ENCODE assay signal across 15 mouse cellular contexts in the genomic region with DNA sequence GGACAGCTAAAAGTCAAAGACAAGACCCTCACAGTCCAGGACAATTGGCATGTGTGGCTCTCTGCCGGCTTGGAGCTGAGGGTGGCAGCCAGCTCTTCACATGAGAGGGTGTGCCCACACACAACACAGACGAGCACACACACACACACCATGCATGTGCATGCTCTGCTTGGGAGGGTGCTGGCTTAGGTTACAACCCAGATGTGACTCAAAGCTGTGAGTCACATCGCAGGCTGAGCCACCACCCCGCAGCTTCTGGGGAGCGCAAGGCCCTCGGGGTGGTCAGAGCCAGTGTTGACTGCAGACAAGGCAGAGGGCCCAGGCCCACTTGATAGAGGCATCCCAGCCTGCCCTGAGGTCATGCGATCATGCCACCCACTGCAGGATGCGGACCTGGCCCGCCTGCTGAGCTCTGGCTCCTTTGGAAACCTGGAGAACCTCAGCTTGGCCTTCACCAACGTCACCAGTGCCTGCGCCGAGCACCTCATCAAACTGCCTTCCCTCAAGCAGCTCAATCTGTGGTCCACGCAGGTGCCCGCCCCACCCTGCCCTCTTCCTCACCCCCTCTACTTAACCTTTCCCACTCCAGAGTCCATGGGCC. TPM values are rescaled to one million over a fixed set of nuclear protein-coding genes. Genes with fewer than 3 reads are reported as not detected.
DNase-seq lines count a peak whose midpoint lies in the region; ATAC-seq and TF ChIP-seq lines count a peak whose summit lies in the region.
"Had no signal": no experiment of that assay in that cellular context is flagged by ENCODE, and none has a peak within 500 bp of the region (broad histone marks: within the 10 kb centered on the region; RNA-seq: fewer than 3 reads in every experiment).

No protein-coding gene starts in this region.

- H3K27me3 ChIP-seq in midbrain, embryonic 13.5 days = no peaks in the 10 kb centered on the region
- H3K27me3 ChIP-seq in midbrain, embryonic 11.5 days (ENCODE audit: control insufficient read depth, insufficient read depth, low read length) = no peaks in the 10 kb centered on the region
- no peaks in the 10 kb centered on the region for H3K27me3 ChIP-seq in limb, embryonic 10.5 days (ENCODE audit: low read depth, poor library complexity, severe bottlenecking)
- H3K27me3 ChIP-seq: CH12.LX; kidney, embryonic 15.5 days; limb, embryonic 12.5 days had no signal

- H3K27ac ChIP-seq in gastrocnemius, adult 2 months = no peak overlapping the region
- peak overlapping the region; percentile 64; the same call in 1 of the 2 replicates for H3K27ac ChIP-seq in midbrain, embryonic 13.5 days
- H3K27ac ChIP-seq in midbrain, embryonic 11.5 days (ENCODE audit: low read depth, low read length) = no peak overlapping the region
- H3K27ac ChIP-seq in limb, embryonic 10.5 days = 0 out of 2 replicates have a peak overlapping the region, but pooled peaks have one; percentile 42
- H3K27ac ChIP-seq: kidney, embryonic 15.5 days; limb, embryonic 12.5 days had no signal

- DNase-seq in gastrocnemius, adult 2 months = peak; percentile 42
- no peak for DNase-seq in gastrocnemius, postnatal 4 days (ENCODE audit: low spot score in 2 of 2)
- no peak for DNase-seq in midbrain, embryonic 11.5 days (ENCODE audit: low spot score, missing footprints)
- DNase-seq in NIH3T3 (ENCODE audit: low read depth) = peak; percentile 69
- DNase-seq in limb, embryonic 10.5 days (ENCODE audit: low spot score) = no peak
- no peak for DNase-seq in layer of hippocampus, postnatal 14 days (ENCODE audit: low spot score in 2 of 2)
- DNase-seq: cerebellum, adult 18-20 months; gastrocnemius, postnatal 25 days; lung, adult 18-20 months; thymus, adult 2 months had no signal

- no peak for TF ChIP-seq CTCF in gastrocnemius, adult 2 months (IDR thresholded peaks at IDR 0.05)

- intact Hi-C loops in gastrocnemius, adult 2 months (cut with DNase I) = no loop called here

- no peak overlapping the region for H3K4me3 ChIP-seq in gastrocnemius, adult 2 months
- no peak overlapping the region for H3K4me3 ChIP-seq in midbrain, embryonic 13.5 days (replicated peaks)
- no peak overlapping the region for H3K4me3 ChIP-seq in midbrain, embryonic 11.5 days (ENCODE audit: low read depth, low read length)
- H3K4me3 ChIP-seq in limb, embryonic 10.5 days = no peak overlapping the region
- H3K4me3 ChIP-seq: kidney, embryonic 15.5 days; limb, embryonic 12.5 days had no signal

- no peak overlapping the region for H3K4me2 ChIP-seq in midbrain, embryonic 13.5 days (replicated peaks)
- H3K4me2 ChIP-seq in midbrain, embryonic 11.5 days = no peak overlapping the region
- H3K4me2 ChIP-seq: kidney, embryonic 15.5 days; limb, embryonic 12.5 days had no signal

- peaks cover 90% of the 10 kb centered on the region for H3K36me3 ChIP-seq in midbrain, embryonic 13.5 days
- peaks cover 11% of the 10 kb centered on the region; the same call in 1 of the 2 replicates for H3K36me3 ChIP-seq in midbrain, embryonic 11.5 days (ENCODE audit: control insufficient read depth, insufficient read depth, low read length)
- peaks cover 88% of the 10 kb centered on the region for H3K36me3 ChIP-seq in limb, embryonic 10.5 days

- WGBS in midbrain, embryonic 13.5 days = 96% methylated on average over 14 of the region's 14 CpGs
- 91% methylated on average over 14 of the region's 14 CpGs for WGBS in midbrain, embryonic 11.5 days
- WGBS in limb, embryonic 10.5 days = 96% methylated on average over 14 of the region's 14 CpGs

- no peak for ATAC-seq in midbrain, embryonic 13.5 days
- ATAC-seq in midbrain, embryonic 11.5 days (ENCODE audit: low FRiP score) = no peak
- ATAC-seq in erythroblast, adult 5-6 weeks (replicated peaks; ENCODE audit: low FRiP score, poor library complexity, severe bottlenecking) = no peak

- H3K9ac ChIP-seq in midbrain, embryonic 13.5 days (replicated peaks) = no peak overlapping the region
- no peak overlapping the region for H3K9ac ChIP-seq in midbrain, embryonic 11.5 days (ENCODE audit: low read length)
- H3K9ac ChIP-seq: kidney, embryonic 15.5 days; limb, embryonic 12.5 days had no signal

- peaks cover 14% of the 10 kb centered on the region for H3K4me1 ChIP-seq in midbrain, embryonic 13.5 days (replicated peaks)
- no peaks in the 10 kb centered on the region for H3K4me1 ChIP-seq in midbrain, embryonic 11.5 days (ENCODE audit: control insufficient read depth, insufficient read depth, low read length)
- peaks cover 21% of the 10 kb centered on the region for H3K4me1 ChIP-seq in limb, embryonic 10.5 days

- H3K9me3 ChIP-seq in midbrain, embryonic 13.5 days = no peaks in the 10 kb centered on the region
- H3K9me3 ChIP-seq in midbrain, embryonic 11.5 days (ENCODE audit: control insufficient read depth, low read length) = no peaks in the 10 kb centered on the region
- H3K9me3 ChIP-seq in limb, embryonic 10.5 days (replicated peaks) = no peaks in the 10 kb centered on the region
- H3K9me3 ChIP-seq: kidney, embryonic 15.5 days; limb, embryonic 12.5 days had no signal

RNA-seq across cellular contexts. Expression of a gene that starts 43.5 kb away (rescaled TPM):
- total RNA-seq in gastrocnemius, adult 2 months (2021) = under 1 TPM; 0.73 to 0.79 TPM
- total RNA-seq in gastrocnemius, postnatal 4 days (2021) = 1 to 10 TPM; 2.1 to 2.4 TPM
- polyA plus RNA-seq in midbrain, embryonic 13.5 days (2015; fragmentation: Nextera tagmentation; extraction: Ambion mirVana) = 0.90 and 1.0 TPM in 2 replicates
- polyA plus RNA-seq in midbrain, embryonic 11.5 days (2014; fragmentation: Nextera tagmentation; extraction: Ambion mirVana) = 2.2 and 2.3 TPM in 2 replicates
- polyA plus RNA-seq in limb, embryonic 10.5 days (2016; fragmentation: Nextera tagmentation; extraction: Ambion mirVana) = 6.0 and 10.0 TPM in 2 replicates
- 16.1 and 19.6 TPM in 2 replicates for total RNA-seq in erythroblast, adult 5-6 weeks (2015; ENCODE audit: low replicate concordance)
- total RNA-seq in erythroblast, adult 5-6 weeks (2017; ENCODE audit: low replicate concordance) = 19.0 and 19.8 TPM in 2 replicates
- total RNA-seq in layer of hippocampus, postnatal 14 days (2021) = 1 to 10 TPM; 3.2 to 3.9 TPM

Comparison
In these comparisons a context has a peak if more than half of its experiments do, and no peak if none do; other contexts are left out.
1. DNase-seq: peak in gastrocnemius, adult 2 months (single experiment) and NIH3T3 (single experiment); none in gastrocnemius, postnatal 4 days (0 of 2), midbrain, embryonic 11.5 days (single experiment), limb, embryonic 10.5 days (single experiment) and layer of hippocampus, postnatal 14 days (0 of 2).
2. H3K27ac ChIP-seq: peak in midbrain, embryonic 13.5 days (single experiment) and limb, embryonic 10.5 days (single experiment); none in gastrocnemius, adult 2 months (single experiment) and midbrain, embryonic 11.5 days (single experiment).